Mouse (Mus musculus): Measurements from ENCODE around the gene Slc26a1.
"Not testable (repeated sequence)": the region's sequence is repeated elsewhere in the genome, so short reads cannot be mapped to it uniquely, and the experiment has no call there.

Gene Slc26a1

GRCm38 (mm10) chr5:108655891-108656650 lies 19.3 kb downstream of the Slc26a1 start:
- no peak for DNase-seq (ENCODE audit: low spot score in 2 of 2)

GRCm38 (mm10) chr5:108655381-108655780 lies 20.0 kb downstream of the Slc26a1 start:
- DNase-seq (ENCODE audit: low spot score in 2 of 2), result no peak

GRCm38 (mm10) chr5:108654444-108654990 lies 20.9 kb downstream of the Slc26a1 start:
- no peak for DNase-seq (ENCODE audit: low spot score in 2 of 2)

- no peak for DNase-seq (ENCODE audit: low spot score in 2 of 2)
These were observed 22.0 kb downstream of the Slc26a1 start for GRCm38 (mm10) chr5:108653341-108653740.

GRCm38 (mm10) chr5:108651823-108652222 lies 23.5 kb downstream of the Slc26a1 start:
- peak; percentile 40 to 74 for DNase-seq (ENCODE audit: low spot score in 2 of 2)

- no peak for DNase-seq (ENCODE audit: low spot score in 2 of 2)
These were observed 24.1 kb downstream of the Slc26a1 start for GRCm38 (mm10) chr5:108651136-108651720.

- no peak for DNase-seq (ENCODE audit: low spot score in 2 of 2)
These were observed 25.0 kb downstream of the Slc26a1 start for GRCm38 (mm10) chr5:108650341-108650740.

GRCm38 (mm10) chr5:108648937-108649576 lies 26.3 kb downstream of the Slc26a1 start:
- no peak for DNase-seq (ENCODE audit: low spot score in 2 of 2)

GRCm38 (mm10) chr5:108647820-108648465 lies 27.4 kb downstream of the Slc26a1 start:
- no peak for DNase-seq (ENCODE audit: low spot score in 2 of 2)

GRCm38 (mm10) chr5:108647311-108647710 lies 28.1 kb downstream of the Slc26a1 start:
- no peak for DNase-seq (ENCODE audit: low spot score in 2 of 2)

GRCm38 (mm10) chr5:108646343-108646660 lies 29.1 kb downstream of the Slc26a1 start:
- DNase-seq (ENCODE audit: low spot score in 2 of 2), result no peak

GRCm38 (mm10) chr5:108645651-108646342 lies 29.6 kb downstream of the Slc26a1 start:
- no peak for DNase-seq (ENCODE audit: low spot score in 2 of 2)

- DNase-seq (ENCODE audit: low spot score in 2 of 2), result no peak
These were observed 31.7 kb downstream of the Slc26a1 start for GRCm38 (mm10) chr5:108643674-108644073.

- no peak for DNase-seq (ENCODE audit: low spot score in 2 of 2)
These were observed 39.2 kb downstream of the Slc26a1 start for GRCm38 (mm10) chr5:108636172-108636571.

GRCm38 (mm10) chr5:108634088-108634487 lies 41.3 kb downstream of the Slc26a1 start:
- not testable (repeated sequence) for DNase-seq (ENCODE audit: low spot score in 2 of 2)

GRCm38 (mm10) chr5:108633676-108634075 lies 41.7 kb downstream of the Slc26a1 start:
- no peak for DNase-seq (ENCODE audit: low spot score in 2 of 2)

GRCm38 (mm10) chr5:108629634-108630483 lies 45.5 kb downstream of the Slc26a1 start, which contains the start of the genes Gak and Tmem175:
Gak (minus strand) TSS chr5:108629755.
Tmem175 (plus strand) TSS chr5:108629770.
- peak; percentile 86 to 91 for DNase-seq (ENCODE audit: low spot score in 2 of 2)

GRCm38 (mm10) chr5:108628891-108629633 lies 46.3 kb downstream of the Slc26a1 start:
- DNase-seq (ENCODE audit: low spot score in 2 of 2), result peak in 1 of 2 experiments; percentile 12

- no peak for DNase-seq (ENCODE audit: low spot score in 2 of 2)
These were observed 49.2 kb downstream of the Slc26a1 start for GRCm38 (mm10) chr5:108626050-108626660.

Measured in thymus, postnatal 10 days (tissue).